Mouse (Mus musculus): Measurements from ENCODE around the gene Ly75. TPM values are rescaled to one million over a fixed set of nuclear protein-coding genes. Genes with fewer than 3 reads are reported as not detected.

The Ly75 gene
- 0.19 and 0.42 TPM in 2 replicates for polyA plus RNA-seq (2012; ENCODE audit: insufficient read depth, insufficient read length, missing spikeins)

- no peak for TF ChIP-seq POLR2A (IDR thresholded peaks at IDR 0.05; ENCODE audit: borderline replicate concordance, low read depth, low read length)
- no peak for TF ChIP-seq CTCF (IDR thresholded peaks at IDR 0.05; ENCODE audit: low read depth, low read length)
- no peak within 1 kb of the TSS for H3K27ac ChIP-seq (ENCODE audit: insufficient read depth, low read depth, low read length)
- H3K4me3 ChIP-seq (ENCODE audit: insufficient read depth, low read length) = peak within 1 kb of the TSS; percentile 48
- no peaks in the 10 kb centered on the region for H3K4me1 ChIP-seq (ENCODE audit: control insufficient read depth, insufficient read depth, low read length)
Measured at GRCm38 (mm10) chr2:60382858-60383669, at the start of gene Ly75. Gene Ly75, minus strand, starts transcription at chr2:60383303.

- no peak overlapping the region for H3K4me3 ChIP-seq (ENCODE audit: insufficient read depth, low read length)
- H3K27ac ChIP-seq (ENCODE audit: insufficient read depth, low read depth, low read length) = no peak overlapping the region
- no peaks in the 10 kb centered on the region for H3K4me1 ChIP-seq (ENCODE audit: control insufficient read depth, insufficient read depth, low read length)
- TF ChIP-seq CTCF (IDR thresholded peaks at IDR 0.05; ENCODE audit: low read depth, low read length) (no peak), POLR2A (IDR thresholded peaks at IDR 0.05; ENCODE audit: borderline replicate concordance, low read depth, low read length) (no peak)
Measured at GRCm38 (mm10) chr2:60430315-60431021, 47.4 kb upstream of the Ly75 start.

- Histone ChIP-seq H3K4me3 (ENCODE audit: insufficient read depth, low read length) (no peak overlapping the region), H3K27ac (ENCODE audit: insufficient read depth, low read depth, low read length) (no peak overlapping the region), H3K4me1 (ENCODE audit: control insufficient read depth, insufficient read depth, low read length) (no peaks in the 10 kb centered on the region)
- TF ChIP-seq POLR2A (IDR thresholded peaks at IDR 0.05; ENCODE audit: borderline replicate concordance, low read depth, low read length) (no peak), CTCF (IDR thresholded peaks at IDR 0.05; ENCODE audit: low read depth, low read length) (peak; percentile 80)
Measured at GRCm38 (mm10) chr2:60418075-60418474, 35.0 kb upstream of the Ly75 start.

GRCm38 (mm10) chr2:60414334-60414733 lies 31.2 kb upstream of the Ly75 start:
- Histone ChIP-seq H3K27ac (ENCODE audit: insufficient read depth, low read depth, low read length) (no peak overlapping the region), H3K4me1 (ENCODE audit: control insufficient read depth, insufficient read depth, low read length) (no peaks in the 10 kb centered on the region), H3K4me3 (ENCODE audit: insufficient read depth, low read length) (no peak overlapping the region)
- no peak for TF ChIP-seq POLR2A (IDR thresholded peaks at IDR 0.05; ENCODE audit: borderline replicate concordance, low read depth, low read length)
- TF ChIP-seq CTCF (IDR thresholded peaks at IDR 0.05; ENCODE audit: low read depth, low read length) = no peak

GRCm38 (mm10) chr2:60413006-60413650 lies 30.0 kb upstream of the Ly75 start:
- TF ChIP-seq CTCF (IDR thresholded peaks at IDR 0.05; ENCODE audit: low read depth, low read length) (no peak), POLR2A (IDR thresholded peaks at IDR 0.05; ENCODE audit: borderline replicate concordance, low read depth, low read length) (no peak)
- H3K27ac ChIP-seq (ENCODE audit: insufficient read depth, low read depth, low read length) = no peak overlapping the region
- no peaks in the 10 kb centered on the region for H3K4me1 ChIP-seq (ENCODE audit: control insufficient read depth, insufficient read depth, low read length)
- H3K4me3 ChIP-seq (ENCODE audit: insufficient read depth, low read length) = no peak overlapping the region

- Histone ChIP-seq H3K4me3 (ENCODE audit: insufficient read depth, low read length) (no peak overlapping the region), H3K4me1 (ENCODE audit: control insufficient read depth, insufficient read depth, low read length) (peaks cover 10% of the 10 kb centered on the region), H3K27ac (ENCODE audit: insufficient read depth, low read depth, low read length) (no peak overlapping the region)
- TF ChIP-seq CTCF (IDR thresholded peaks at IDR 0.05; ENCODE audit: low read depth, low read length) (no peak), POLR2A (IDR thresholded peaks at IDR 0.05; ENCODE audit: borderline replicate concordance, low read depth, low read length) (no peak)
Measured at GRCm38 (mm10) chr2:60411181-60411580, 28.1 kb upstream of the Ly75 start.

- peaks cover 12% of the 10 kb centered on the region for H3K4me1 ChIP-seq (ENCODE audit: control insufficient read depth, insufficient read depth, low read length)
- no peak overlapping the region for H3K4me3 ChIP-seq (ENCODE audit: insufficient read depth, low read length)
- H3K27ac ChIP-seq (ENCODE audit: insufficient read depth, low read depth, low read length) = no peak overlapping the region
- no peak for TF ChIP-seq CTCF (IDR thresholded peaks at IDR 0.05; ENCODE audit: low read depth, low read length)
- no peak for TF ChIP-seq POLR2A (IDR thresholded peaks at IDR 0.05; ENCODE audit: borderline replicate concordance, low read depth, low read length)
Measured at GRCm38 (mm10) chr2:60409989-60410763, 27.1 kb upstream of the Ly75 start.

- TF ChIP-seq POLR2A (IDR thresholded peaks at IDR 0.05; ENCODE audit: borderline replicate concordance, low read depth, low read length) (no peak), CTCF (IDR thresholded peaks at IDR 0.05; ENCODE audit: low read depth, low read length) (no peak)
- no peak overlapping the region for H3K27ac ChIP-seq (ENCODE audit: insufficient read depth, low read depth, low read length)
- no peak overlapping the region for H3K4me3 ChIP-seq (ENCODE audit: insufficient read depth, low read length)
- peaks cover 16% of the 10 kb centered on the region for H3K4me1 ChIP-seq (ENCODE audit: control insufficient read depth, insufficient read depth, low read length)
Measured at GRCm38 (mm10) chr2:60409194-60409593, 26.1 kb upstream of the Ly75 start.

GRCm38 (mm10) chr2:60407387-60407786 lies 24.3 kb upstream of the Ly75 start:
- no peak for TF ChIP-seq CTCF (IDR thresholded peaks at IDR 0.05; ENCODE audit: low read depth, low read length)
- no peak for TF ChIP-seq POLR2A (IDR thresholded peaks at IDR 0.05; ENCODE audit: borderline replicate concordance, low read depth, low read length)
- H3K27ac ChIP-seq (ENCODE audit: insufficient read depth, low read depth, low read length) = no peak overlapping the region
- H3K4me1 ChIP-seq (ENCODE audit: control insufficient read depth, insufficient read depth, low read length) = peaks cover 16% of the 10 kb centered on the region
- H3K4me3 ChIP-seq (ENCODE audit: insufficient read depth, low read length) = no peak overlapping the region
